Mouse (Mus musculus): ENCODE results near the gene Plekhb1. TPM values are rescaled to one million over a fixed set of nuclear protein-coding genes. Genes with fewer than 3 reads are reported as not detected.

Gene Plekhb1
- polyA plus RNA-seq, 1 experiment from 2014 or later: 1.3 TPM

DNA sequence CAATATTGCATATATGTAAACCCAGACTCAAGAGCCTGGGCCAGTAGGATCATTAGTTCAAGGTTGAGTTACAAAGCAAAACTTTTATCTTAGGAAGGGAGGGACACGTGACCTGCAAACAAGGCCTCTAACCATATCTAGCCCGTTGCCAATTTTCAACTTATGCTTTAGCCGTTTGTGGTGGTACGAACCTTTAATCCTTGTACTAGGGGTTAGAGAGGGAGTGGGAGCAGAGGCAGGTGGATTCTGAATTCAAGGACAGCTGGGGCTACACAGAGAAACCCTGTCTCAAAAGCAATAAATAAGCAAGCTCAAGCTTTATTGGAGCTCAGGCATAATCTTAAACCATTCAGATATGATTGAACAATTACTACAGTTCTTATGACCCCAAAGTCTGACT lies 19.8 kb downstream of the Plekhb1 start:
- Histone ChIP-seq H3K36me3 (ENCODE audit: control insufficient read depth, insufficient read depth, low read length) (peaks cover 25% of the 10 kb centered on the region), H3K4me1 (ENCODE audit: control insufficient read depth in 2 of 2, insufficient read depth in 2 of 2, low read length in 2 of 2) (no peaks in the 10 kb centered on the region), H3K9ac (ENCODE audit: low read length) (no peak overlapping the region), H3K9me3 (ENCODE audit: control insufficient read depth, low read length) (no peaks in the 10 kb centered on the region), H3K4me2 (ENCODE audit: low read length) (no peak overlapping the region), H3K4me3 (ENCODE audit: control insufficient read depth in 1 of 2, insufficient read depth in 1 of 2, low read depth in 1 of 2, low read length in 2 of 2) (no peak overlapping the region), H3K27ac (replicated peaks in 1 of 2; ENCODE audit: control insufficient read depth in 1 of 2, insufficient read depth in 1 of 2, low read depth in 2 of 2, low read length in 2 of 2) (no peak overlapping the region), H3K27me3 (ENCODE audit: control insufficient read depth, insufficient read depth, low read length) (no peaks in the 10 kb centered on the region)
- no peak for ATAC-seq (ENCODE audit: insufficient number of reproducible peaks, insufficient read depth, low FRiP score, low read depth)
- 87% methylated on average over 4 of the region's 4 CpGs for WGBS

DNA sequence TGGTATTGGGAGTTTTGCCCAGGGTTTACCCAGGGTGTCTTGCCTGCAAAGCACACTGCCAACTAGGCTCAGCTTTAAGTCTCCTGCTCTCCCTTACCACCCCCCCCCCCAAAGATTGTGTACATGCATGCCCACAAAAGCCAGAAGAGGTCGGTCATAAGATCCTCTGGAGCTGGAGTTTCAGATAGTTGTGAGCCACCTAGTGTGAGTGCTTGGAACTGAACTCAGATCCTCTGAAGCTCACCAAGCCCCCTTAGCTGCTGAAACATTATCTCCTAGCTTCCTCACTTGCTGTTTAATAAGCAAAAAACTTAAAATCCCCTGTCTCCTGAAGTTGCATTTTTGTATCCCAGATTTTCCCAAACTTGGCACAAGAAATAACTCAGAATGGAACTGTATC lies 24.6 kb downstream of the Plekhb1 start:
- Histone ChIP-seq H3K4me3 (ENCODE audit: control insufficient read depth in 1 of 2, insufficient read depth in 1 of 2, low read depth in 1 of 2, low read length in 2 of 2) (no peak overlapping the region), H3K27me3 (ENCODE audit: control insufficient read depth, insufficient read depth, low read length) (no peaks in the 10 kb centered on the region), H3K27ac (replicated peaks in 1 of 2; ENCODE audit: control insufficient read depth in 1 of 2, insufficient read depth in 1 of 2, low read depth in 2 of 2, low read length in 2 of 2) (no peak overlapping the region), H3K9me3 (ENCODE audit: control insufficient read depth, low read length) (no peaks in the 10 kb centered on the region), H3K9ac (ENCODE audit: low read length) (no peak overlapping the region), H3K4me1 (ENCODE audit: control insufficient read depth in 2 of 2, insufficient read depth in 2 of 2, low read length in 2 of 2) (no peaks in the 10 kb centered on the region), H3K36me3 (ENCODE audit: control insufficient read depth, insufficient read depth, low read length) (peaks cover 49% of the 10 kb centered on the region), H3K4me2 (ENCODE audit: low read length) (no peak overlapping the region)
- 5% methylated on average over 1 of the region's 1 CpGs for WGBS
- no peak for ATAC-seq (ENCODE audit: insufficient number of reproducible peaks, insufficient read depth, low FRiP score, low read depth)

DNA sequence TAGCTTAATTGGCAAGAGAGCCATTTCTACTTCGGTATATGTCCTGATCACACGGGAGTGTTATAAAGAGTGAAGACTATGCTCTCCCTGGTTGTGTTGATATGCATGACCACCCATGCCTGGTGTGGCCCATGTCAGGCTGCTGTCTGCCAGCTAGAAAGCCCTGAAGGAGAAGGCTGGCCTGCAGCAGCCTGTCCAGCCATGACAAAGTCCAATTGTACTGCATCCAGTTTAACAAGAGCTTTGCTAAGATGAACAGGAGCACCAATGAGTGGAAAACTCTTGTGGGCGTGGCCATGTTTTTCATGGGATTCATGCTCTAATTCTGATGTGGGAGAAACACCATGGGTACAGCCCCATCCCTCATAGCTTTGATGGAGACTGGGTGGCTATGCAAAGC lies 37.7 kb downstream of the Plekhb1 start:
- 0 out of 4 replicates have a peak, but pooled peaks cover 0 to 3% of the 10 kb centered on the region in 2 experiments for H3K4me1 ChIP-seq (ENCODE audit: control insufficient read depth in 2 of 2, insufficient read depth in 2 of 2, low read length in 2 of 2)
- no peaks in the 10 kb centered on the region for H3K27me3 ChIP-seq (ENCODE audit: control insufficient read depth, insufficient read depth, low read length)
- H3K4me3 ChIP-seq (ENCODE audit: control insufficient read depth in 1 of 2, insufficient read depth in 1 of 2, low read depth in 1 of 2, low read length in 2 of 2): no peak overlapping the region
- H3K27ac ChIP-seq (replicated peaks in 1 of 2; ENCODE audit: control insufficient read depth in 1 of 2, insufficient read depth in 1 of 2, low read depth in 2 of 2, low read length in 2 of 2): no peak overlapping the region
- no peak overlapping the region for H3K4me2 ChIP-seq (ENCODE audit: low read length)
- H3K9me3 ChIP-seq (ENCODE audit: control insufficient read depth, low read length): no peaks in the 10 kb centered on the region
- no peak overlapping the region for H3K9ac ChIP-seq (ENCODE audit: low read length)
- ATAC-seq (ENCODE audit: insufficient number of reproducible peaks, insufficient read depth, low FRiP score, low read depth): no peak
- peaks cover 14% of the 10 kb centered on the region for H3K36me3 ChIP-seq (ENCODE audit: control insufficient read depth, insufficient read depth, low read length)
- WGBS: 67% methylated on average over 3 of the region's 3 CpGs

- 83% methylated on average over 2 of the region's 2 CpGs for WGBS
- Histone ChIP-seq H3K9ac (ENCODE audit: low read length) (no peak overlapping the region), H3K4me1 (ENCODE audit: control insufficient read depth in 2 of 2, insufficient read depth in 2 of 2, low read length in 2 of 2) (0 out of 4 replicates have a peak, but pooled peaks cover 0 to 3% of the 10 kb centered on the region in 2 experiments), H3K4me2 (ENCODE audit: low read length) (no peak overlapping the region), H3K9me3 (ENCODE audit: control insufficient read depth, low read length) (no peaks in the 10 kb centered on the region), H3K36me3 (ENCODE audit: control insufficient read depth, insufficient read depth, low read length) (peaks cover 4% of the 10 kb centered on the region), H3K27me3 (ENCODE audit: control insufficient read depth, insufficient read depth, low read length) (no peaks in the 10 kb centered on the region), H3K4me3 (ENCODE audit: control insufficient read depth in 1 of 2, insufficient read depth in 1 of 2, low read depth in 1 of 2, low read length in 2 of 2) (no peak overlapping the region), H3K27ac (replicated peaks in 1 of 2; ENCODE audit: control insufficient read depth in 1 of 2, insufficient read depth in 1 of 2, low read depth in 2 of 2, low read length in 2 of 2) (no peak overlapping the region)
- ATAC-seq (ENCODE audit: insufficient number of reproducible peaks, insufficient read depth, low FRiP score, low read depth): no peak
These were observed 39.9 kb downstream of the Plekhb1 start for GRCm38 (mm10) chr7:100622277-100622676.

GRCm38 (mm10) chr7:100616121-100616857 lies 45.9 kb downstream of the Plekhb1 start:
- Histone ChIP-seq H3K4me2 (ENCODE audit: low read length) (no peak overlapping the region), H3K27ac (replicated peaks in 1 of 2; ENCODE audit: control insufficient read depth in 1 of 2, insufficient read depth in 1 of 2, low read depth in 2 of 2, low read length in 2 of 2) (no peak overlapping the region), H3K27me3 (ENCODE audit: control insufficient read depth, insufficient read depth, low read length) (no peaks in the 10 kb centered on the region), H3K36me3 (ENCODE audit: control insufficient read depth, insufficient read depth, low read length) (no peaks in the 10 kb centered on the region), H3K4me3 (ENCODE audit: control insufficient read depth in 1 of 2, insufficient read depth in 1 of 2, low read depth in 1 of 2, low read length in 2 of 2) (no peak overlapping the region), H3K9ac (ENCODE audit: low read length) (no peak overlapping the region), H3K9me3 (ENCODE audit: control insufficient read depth, low read length) (no peaks in the 10 kb centered on the region), H3K4me1 (ENCODE audit: control insufficient read depth in 2 of 2, insufficient read depth in 2 of 2, low read length in 2 of 2) (0 out of 4 replicates have a peak, but pooled peaks cover 0 to 3% of the 10 kb centered on the region in 2 experiments)
- WGBS: 83% methylated on average over 4 of the region's 4 CpGs
- no peak for ATAC-seq (ENCODE audit: insufficient number of reproducible peaks, insufficient read depth, low FRiP score, low read depth)

DNA sequence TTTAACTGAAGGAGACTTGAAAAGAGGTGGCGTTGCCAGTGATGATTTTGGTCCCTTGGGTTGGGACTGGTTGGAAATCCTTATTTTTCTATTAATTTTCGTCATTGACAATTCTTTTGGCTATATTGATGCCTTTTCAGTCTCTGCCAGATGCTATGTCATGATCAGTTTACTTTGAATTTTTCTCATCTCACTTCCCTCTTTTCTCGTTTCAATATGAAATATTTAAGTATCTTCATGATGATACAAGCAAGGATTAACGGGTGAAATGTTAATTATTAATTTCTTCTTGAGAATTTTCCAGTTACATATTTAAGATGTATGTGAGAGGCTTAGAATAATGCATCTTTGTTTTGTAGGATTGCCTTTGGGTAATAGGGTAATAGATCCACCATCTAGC lies 53.3 kb downstream of the Plekhb1 start:
- H3K27ac ChIP-seq (replicated peaks in 1 of 2; ENCODE audit: control insufficient read depth in 1 of 2, insufficient read depth in 1 of 2, low read depth in 2 of 2, low read length in 2 of 2): peak overlapping the region; percentile 95 to 100; a peak in 2 of 4 replicates
- 16% methylated on average over 4 of the region's 4 CpGs for WGBS
- ATAC-seq (ENCODE audit: insufficient number of reproducible peaks, insufficient read depth, low FRiP score, low read depth): no peak
- no peaks in the 10 kb centered on the region for H3K36me3 ChIP-seq (ENCODE audit: control insufficient read depth, insufficient read depth, low read length)
- H3K27me3 ChIP-seq (ENCODE audit: control insufficient read depth, insufficient read depth, low read length): no peaks in the 10 kb centered on the region
- H3K9ac ChIP-seq (ENCODE audit: low read length): peak overlapping the region; percentile 100
- H3K4me3 ChIP-seq (ENCODE audit: control insufficient read depth in 1 of 2, insufficient read depth in 1 of 2, low read depth in 1 of 2, low read length in 2 of 2): peak overlapping the region; percentile 95 to 100
- peak overlapping the region; percentile 84 for H3K4me2 ChIP-seq (ENCODE audit: low read length)
- peaks cover 2 to 9% of the 10 kb centered on the region in 2 experiments; a peak in 3 of 4 replicates for H3K4me1 ChIP-seq (ENCODE audit: control insufficient read depth in 2 of 2, insufficient read depth in 2 of 2, low read length in 2 of 2)
- H3K9me3 ChIP-seq (ENCODE audit: control insufficient read depth, low read length): no peaks in the 10 kb centered on the region

DNA sequence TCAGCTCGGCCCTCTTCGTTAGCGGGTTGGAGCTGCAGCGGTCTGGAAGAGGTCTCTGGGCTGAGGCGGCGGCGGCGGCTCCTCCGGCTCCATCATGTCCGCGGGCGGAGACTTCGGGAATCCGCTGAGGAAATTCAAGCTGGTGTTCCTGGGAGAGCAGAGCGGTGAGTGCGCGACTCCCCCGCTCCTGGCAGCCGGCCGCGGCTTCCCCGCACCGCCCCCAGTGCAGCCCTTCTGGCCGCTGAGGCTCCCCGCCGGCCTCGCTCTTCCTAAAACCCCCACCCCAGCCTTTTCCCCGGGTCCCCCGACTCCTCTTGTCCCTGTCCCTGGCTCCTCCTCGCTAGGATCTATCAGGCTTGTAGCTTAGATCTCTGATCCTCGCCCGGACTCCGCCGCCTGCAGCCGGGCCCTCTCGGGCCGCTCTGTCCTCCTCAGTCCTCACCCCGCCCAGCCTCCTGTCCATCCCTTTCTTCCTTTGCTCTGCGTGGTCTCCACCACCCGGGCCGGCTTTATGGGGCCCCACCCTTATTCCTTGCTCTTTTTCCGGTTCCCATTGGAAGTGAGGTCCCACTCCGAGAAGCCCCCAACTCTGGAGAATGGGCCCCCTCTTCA lies 54.0 kb downstream of the Plekhb1 start, which contains the start of gene Mrpl48:
TSS of gene Mrpl48 (minus strand) at position 172 of the 612 bp plus-strand sequence.
- peak within 1 kb of the TSS; percentile 84 for H3K4me2 ChIP-seq (ENCODE audit: low read length)
- H3K36me3 ChIP-seq (ENCODE audit: control insufficient read depth, insufficient read depth, low read length): no peaks in the 10 kb centered on the region
- peak; percentile 25 for ATAC-seq (ENCODE audit: insufficient number of reproducible peaks, insufficient read depth, low FRiP score, low read depth)
- peak within 1 kb of the TSS; percentile 95 to 100 for H3K27ac ChIP-seq (replicated peaks in 1 of 2; ENCODE audit: control insufficient read depth in 1 of 2, insufficient read depth in 1 of 2, low read depth in 2 of 2, low read length in 2 of 2)
- peak within 1 kb of the TSS; percentile 100 for H3K9ac ChIP-seq (ENCODE audit: low read length)
- peaks cover 2 to 9% of the 10 kb centered on the region in 2 experiments; a peak in 3 of 4 replicates for H3K4me1 ChIP-seq (ENCODE audit: control insufficient read depth in 2 of 2, insufficient read depth in 2 of 2, low read length in 2 of 2)
- H3K9me3 ChIP-seq (ENCODE audit: control insufficient read depth, low read length): no peaks in the 10 kb centered on the region
- peak within 1 kb of the TSS; percentile 95 to 100 for H3K4me3 ChIP-seq (ENCODE audit: control insufficient read depth in 1 of 2, insufficient read depth in 1 of 2, low read depth in 1 of 2, low read length in 2 of 2)
- no peaks in the 10 kb centered on the region for H3K27me3 ChIP-seq (ENCODE audit: control insufficient read depth, insufficient read depth, low read length)
- under 1% methylated on average over 43 of the region's 43 CpGs for WGBS

Measured in heart, embryonic 14.5 days (tissue).